Mouse (Mus musculus) left cerebral cortex, postnatal 4 days (tissue): ENCODE data around the gene Lrrc10b. TPM values are rescaled to one million over a fixed set of nuclear protein-coding genes. Genes with fewer than 3 reads are reported as not detected.

Experiments
- DNase-seq: peaks from one replicate; pipeline ENCODE4 v3.0.0-alpha.2; 2022
- intact Hi-C: fragments of 180-260 bp; cut with DNase I; formaldehyde crosslinking; loops from one replicate; pipeline ENCODE4 v1.15.1; 2025
- total RNA-seq, 2 experiments: library from RNA; stranded (reverse); gene quantifications; 2 replicates each; pipeline ENCODE4 v1.2.3; 2021

Lrrc10b gene
- 1 to 10 TPM; 3.7 to 5.0 TPM for total RNA-seq

DNA sequence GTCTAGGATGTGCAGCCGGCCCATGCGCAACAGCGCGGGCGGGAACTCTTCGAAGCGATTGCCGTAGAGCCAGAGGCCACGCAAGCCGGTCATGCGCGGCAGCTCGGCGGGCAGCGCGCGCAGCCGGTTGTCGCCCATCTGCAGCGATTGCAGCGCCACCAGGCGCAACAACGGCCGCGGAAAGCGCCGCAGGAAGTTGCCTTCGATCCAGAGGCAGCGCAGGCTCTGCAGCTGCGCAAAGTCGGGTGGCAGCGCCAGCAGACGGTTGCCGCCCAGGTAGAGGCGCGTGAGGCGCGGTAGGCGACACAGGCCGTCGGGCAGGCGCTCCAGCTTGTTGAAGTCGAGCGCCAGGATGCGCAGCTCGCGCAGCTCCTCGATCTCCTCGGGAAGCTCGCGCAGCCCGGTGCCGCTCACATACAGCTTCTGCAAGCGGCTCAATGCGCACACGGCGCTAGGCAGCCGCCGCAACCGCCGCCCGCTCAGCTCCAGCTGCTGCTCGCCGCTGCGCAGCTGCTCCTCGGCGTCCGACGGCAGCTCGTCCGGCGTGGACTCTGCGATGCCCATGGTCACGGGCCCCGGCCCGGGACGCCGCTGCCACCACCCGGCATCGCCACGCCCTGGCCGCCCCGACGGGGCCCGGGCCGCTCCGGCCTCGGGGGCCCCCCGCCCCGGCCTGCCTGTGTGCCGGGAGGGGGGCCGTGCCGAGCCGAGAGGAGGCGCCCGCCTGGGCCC, at the start of gene Lrrc10b:
Lrrc10b (minus strand) TSS at position 722 of the 732 bp plus-strand sequence.
- DNase-seq, result peak; percentile 61
- intact Hi-C loops, result no loop called here

DNA sequence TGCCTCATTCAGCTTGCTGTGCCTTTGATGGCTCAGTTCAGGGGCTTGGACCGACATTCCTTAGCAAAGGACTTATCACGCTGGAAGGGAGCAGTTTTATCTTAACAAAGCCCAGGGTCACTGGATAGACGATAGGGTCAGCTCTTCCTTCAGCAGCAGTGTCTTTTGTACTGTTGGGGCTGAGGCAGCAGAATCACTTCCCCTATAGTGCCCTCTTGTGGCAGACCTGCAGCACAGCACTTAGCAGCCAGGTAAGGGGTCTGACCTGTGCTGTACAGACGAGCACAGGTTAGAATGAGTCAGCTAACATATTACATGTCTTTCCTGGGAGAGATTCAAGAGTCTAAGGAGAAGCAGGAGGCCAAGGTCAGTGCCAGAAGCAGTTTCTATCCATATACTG, 45.3 kb upstream of the Lrrc10b start:
- intact Hi-C loops, result loop anchor here (5.0 kb wide), 1 partner anchor 170 kb away; no protein-coding TSS in a partner anchor
- DNase-seq, result peak; percentile 20

DNA sequence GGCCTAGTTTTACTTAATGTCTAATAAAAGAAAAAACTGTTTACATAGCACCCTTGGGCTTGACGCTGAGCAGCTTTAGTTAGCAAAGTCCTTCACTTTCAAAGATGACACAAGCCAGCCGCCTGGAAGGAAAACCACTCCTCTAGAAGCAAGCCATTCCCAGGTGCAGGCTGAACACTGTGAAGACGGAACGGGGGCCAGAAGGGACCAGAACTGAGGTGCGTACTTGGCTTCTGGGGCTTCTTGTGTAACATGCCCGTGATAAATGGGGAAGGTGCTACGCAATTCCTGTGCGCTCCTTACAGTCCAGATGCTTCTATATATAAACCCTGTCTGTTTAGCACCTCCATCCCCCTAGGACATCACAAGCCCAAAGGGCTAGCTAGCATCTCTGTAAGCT, 43.3 kb upstream of the Lrrc10b start:
- DNase-seq, result no peak
- intact Hi-C loops, result loop anchor here (5.0 kb wide), 1 partner anchor 168 kb away; no protein-coding TSS in a partner anchor

DNA sequence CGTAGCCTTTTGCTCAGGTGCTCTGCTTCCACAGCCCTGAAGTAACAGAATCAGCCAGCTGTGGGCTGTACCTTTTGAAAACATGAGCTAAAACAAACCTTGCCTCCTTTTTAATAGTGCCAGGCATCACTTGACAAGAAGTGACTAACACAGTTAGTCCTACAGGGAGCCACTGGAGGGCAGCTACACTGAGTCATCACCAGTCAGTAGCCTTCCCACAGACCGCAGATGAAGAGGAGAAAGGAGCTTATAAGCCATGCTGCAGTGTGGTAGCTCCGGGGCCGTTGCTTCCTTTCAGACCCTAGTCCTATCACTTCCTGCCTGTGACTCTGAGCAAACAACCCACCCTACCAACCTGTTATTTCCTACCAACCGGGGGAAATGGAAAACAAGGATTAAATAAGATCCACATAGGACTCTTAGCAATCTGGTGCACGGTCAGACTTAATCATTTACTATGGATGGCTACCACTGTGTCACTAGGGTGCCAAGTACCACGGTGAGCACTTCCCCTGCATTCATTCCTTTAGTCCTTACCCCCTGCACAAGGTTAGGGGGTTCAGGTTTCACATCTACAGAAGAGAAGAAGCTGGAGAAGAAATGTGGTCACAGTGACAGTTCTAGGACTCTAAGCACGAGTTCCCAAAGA, 40.4 kb upstream of the Lrrc10b start:
- no peak for DNase-seq
- intact Hi-C loops, result no loop called here

DNA sequence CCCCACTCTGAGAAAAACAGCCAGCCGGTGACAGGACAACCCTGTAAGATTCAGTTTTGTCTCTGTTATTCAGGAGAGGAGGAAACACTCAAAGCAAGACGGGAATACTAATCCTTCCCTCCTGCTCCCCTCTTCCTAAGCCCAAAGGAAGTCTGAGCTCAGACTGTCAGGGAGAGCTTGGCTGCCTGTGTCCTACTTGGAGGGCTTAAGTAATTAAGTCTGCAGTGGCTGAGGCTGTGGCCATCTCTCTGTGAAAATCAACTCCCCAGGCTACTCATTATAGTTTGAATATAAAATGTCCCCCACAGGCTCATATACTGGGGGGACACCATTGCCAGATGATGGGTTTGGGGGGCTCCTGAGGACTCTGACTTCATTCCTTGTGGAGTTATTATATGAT, 39.7 kb upstream of the Lrrc10b start:
- no peak for DNase-seq
- intact Hi-C loops, result no loop called here

DNA sequence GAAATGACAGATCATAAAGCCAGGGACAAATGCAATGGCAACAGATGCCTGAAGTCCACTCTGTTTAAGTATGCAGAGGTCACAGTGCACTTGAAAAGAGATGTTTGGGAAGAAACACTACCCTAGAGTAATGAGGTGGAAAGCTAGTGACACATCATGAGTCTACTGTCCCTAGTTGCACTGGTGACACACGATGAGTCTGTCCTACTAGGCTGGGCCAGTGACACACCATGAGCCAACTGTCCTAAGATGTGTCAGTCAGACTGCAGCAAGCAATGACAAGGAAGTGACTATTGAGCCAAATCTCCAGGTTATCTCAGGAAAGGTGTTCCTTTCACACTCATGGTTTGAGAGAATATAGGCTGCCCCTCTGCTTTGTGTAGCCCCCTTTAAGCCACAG, 38.4 kb upstream of the Lrrc10b start:
- no peak for DNase-seq
- intact Hi-C loops, result no loop called here

DNA sequence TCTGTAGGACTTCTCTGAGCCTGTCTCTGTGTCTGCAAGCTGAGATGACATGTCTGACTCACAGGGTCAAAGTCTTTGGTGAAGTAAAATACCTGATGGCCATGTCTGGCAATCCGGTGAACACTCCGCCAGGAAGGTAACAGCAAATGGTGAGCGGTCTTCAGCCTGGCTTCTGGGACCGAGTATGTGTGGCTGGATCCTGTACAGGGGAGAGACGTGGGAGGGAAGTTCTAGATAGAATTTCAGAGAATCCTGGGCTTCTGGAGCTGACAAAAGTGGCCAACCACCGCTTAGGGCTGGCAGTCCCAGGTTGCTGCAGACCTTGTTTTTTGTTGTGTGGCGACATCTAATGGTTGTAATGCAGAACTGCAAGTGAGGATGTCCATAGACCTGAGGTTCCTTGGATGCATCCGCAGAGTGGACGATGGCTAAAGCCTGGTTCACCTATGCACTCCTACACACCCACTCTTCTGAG, 29.0 kb upstream of the Lrrc10b start:
- DNase-seq, result peak; percentile 33
- intact Hi-C loops, result loop anchor here (2.0 kb wide), 1 partner anchor 38 kb away; no protein-coding TSS in a partner anchor

DNA sequence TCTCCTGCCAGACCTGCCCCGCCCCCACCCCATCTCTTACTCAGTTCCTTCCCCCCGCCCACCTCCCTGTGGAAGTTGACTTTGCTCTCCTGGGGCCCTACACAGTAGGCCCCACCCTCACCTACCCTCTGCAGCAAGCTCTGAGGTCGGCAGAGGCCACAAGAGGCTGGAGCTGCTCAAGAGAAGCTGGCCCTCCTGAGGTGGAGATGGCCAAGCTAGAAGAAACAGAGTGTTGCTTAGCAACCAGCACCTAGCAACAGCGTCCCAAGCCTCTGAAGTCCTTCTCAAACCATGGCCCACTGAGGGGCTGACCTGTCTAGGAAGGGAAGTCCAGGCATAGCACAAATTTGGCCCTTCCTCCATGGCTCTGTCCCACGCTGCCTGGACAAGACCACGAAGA, 25.4 kb upstream of the Lrrc10b start, which contains the start of gene Ppp1r32:
Ppp1r32 (minus strand) TSS at position 226 of the 400 bp plus-strand sequence.
- peak; percentile 32 for DNase-seq
- intact Hi-C loops, result loop anchor here (5.0 kb wide), 1 partner anchor 150 kb away; no protein-coding TSS in a partner anchor

DNA sequence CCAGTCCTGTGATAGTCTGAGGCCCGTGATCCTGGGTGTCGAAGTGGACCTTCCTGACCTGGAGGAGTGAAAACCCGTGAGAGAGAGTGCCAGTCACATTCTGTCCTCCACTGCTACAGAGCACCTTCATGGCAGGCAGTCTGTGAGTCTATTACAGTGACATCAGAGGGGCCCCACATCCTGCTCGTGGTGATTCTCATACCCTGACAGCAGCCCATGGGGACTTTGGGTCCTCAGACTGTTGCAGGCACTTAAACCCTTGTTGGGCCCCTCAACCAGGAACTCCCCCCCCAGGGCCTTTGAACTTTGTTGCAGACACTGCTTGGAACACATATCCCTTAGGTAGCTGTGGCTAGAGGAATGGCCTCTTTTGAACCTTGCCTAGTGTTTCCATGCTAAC, 22.3 kb upstream of the Lrrc10b start:
- intact Hi-C loops, result no loop called here

DNA sequence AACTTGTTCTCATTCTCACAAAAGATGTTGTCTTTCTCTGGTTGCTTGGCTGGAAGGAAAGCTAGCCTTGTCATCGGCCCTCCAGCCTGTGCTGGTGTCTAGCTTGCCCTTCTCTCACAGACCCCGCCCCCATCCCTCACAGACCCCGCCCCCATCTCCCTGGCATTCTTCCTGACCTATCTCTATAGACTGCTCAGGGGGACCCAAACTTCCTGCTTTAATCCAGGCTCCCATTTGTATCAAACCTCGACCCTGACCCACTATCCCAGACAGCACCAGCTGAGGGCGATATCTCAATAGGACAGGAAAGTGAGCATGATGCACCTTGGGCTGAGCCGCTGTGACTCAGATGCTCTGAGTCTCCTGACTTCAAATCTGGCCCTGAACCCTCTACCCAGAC, 16.5 kb upstream of the Lrrc10b start:
- intact Hi-C loops, result no loop called here
- DNase-seq, result no peak

More for the DNA sequence above, 22.3 kb upstream of the Lrrc10b start:
- DNase-seq, result no peak

DNA sequence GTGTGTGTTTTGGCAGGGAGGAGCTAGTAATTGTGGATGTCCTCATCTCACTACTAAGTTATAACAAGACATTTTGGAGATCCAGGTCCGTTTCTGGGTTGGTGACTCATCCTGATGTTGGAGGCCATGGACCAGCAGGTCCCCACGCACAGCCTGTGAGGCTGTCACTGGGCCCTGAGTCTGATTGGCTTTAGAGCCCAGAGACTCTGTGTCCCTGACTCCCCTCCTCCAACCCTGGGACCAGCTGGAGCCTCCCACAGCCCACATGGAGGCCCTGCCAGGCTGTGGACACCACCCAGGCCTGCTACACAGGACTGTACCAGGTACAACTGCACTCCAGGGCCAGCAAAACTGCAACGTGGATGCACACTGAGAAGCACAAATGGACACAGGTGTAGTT, 15.7 kb upstream of the Lrrc10b start:
- intact Hi-C loops, result no loop called here
- DNase-seq, result no peak

DNA sequence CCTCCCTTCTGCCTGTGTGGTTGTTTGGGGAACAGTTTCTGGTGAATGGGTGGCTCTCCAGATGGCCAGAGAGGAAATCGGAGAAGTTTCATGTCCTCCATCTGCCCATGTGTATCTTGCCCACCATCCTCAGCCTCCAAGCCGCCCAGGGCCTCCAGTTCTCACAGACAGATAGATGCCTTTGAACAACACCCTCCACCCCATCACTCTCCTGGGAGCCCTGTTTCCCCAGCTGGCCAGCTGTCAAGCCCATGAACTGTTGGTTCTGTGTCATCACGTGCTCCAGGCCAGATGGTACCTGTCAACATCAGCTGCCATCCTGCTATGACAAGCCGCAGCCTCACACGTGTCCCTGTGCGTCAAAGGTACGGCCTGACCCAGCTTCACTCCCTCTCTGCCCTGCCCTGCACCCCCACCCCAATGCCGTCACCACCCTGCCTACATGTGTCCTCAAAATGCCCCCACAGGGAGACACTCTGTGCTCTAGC, 11.9 kb upstream of the Lrrc10b start:
- intact Hi-C loops, result no loop called here

DNA sequence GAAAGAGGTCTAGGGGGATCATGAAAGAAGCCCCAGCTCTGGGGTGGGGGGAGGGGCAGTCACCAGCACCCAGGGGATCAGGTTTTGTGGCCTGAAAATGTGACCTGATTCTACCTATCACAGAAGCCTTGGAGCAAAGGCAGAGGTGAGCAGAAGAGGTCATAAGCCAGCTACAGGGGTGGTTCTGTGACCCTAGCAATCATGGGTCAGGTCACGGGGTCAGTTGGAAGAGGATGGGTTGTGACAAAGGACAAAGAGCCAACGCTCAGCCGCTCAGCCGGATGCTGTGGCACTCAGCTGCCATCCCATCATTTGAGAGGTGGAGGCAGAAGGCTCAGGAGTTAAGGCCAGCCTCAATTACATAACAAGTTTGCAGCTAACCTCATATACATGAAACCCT, 7.2 kb upstream of the Lrrc10b start:
- intact Hi-C loops, result no loop called here
- no peak for DNase-seq

More for the DNA sequence above, 11.9 kb upstream of the Lrrc10b start:
- no peak for DNase-seq

DNA sequence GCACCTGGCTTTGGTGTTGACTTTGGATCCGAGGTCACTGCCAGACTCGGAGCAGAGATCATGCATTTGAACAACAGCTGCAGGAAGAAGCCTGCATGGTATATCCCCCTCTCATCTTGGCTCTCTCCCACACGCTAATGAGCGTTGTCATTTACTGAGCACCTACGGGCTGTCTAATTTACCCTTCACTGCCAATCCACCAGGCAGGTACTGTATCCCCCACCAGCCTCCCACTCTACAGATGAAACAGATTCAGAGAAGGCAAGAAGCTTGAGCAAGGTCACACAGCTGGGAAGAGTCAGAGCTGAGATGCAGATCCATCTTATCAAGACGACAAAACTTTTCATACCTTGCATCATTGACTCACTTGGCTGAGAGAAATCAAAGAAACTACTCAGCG, 4.3 kb upstream of the Lrrc10b start:
- intact Hi-C loops, result no loop called here
- no peak for DNase-seq

DNA sequence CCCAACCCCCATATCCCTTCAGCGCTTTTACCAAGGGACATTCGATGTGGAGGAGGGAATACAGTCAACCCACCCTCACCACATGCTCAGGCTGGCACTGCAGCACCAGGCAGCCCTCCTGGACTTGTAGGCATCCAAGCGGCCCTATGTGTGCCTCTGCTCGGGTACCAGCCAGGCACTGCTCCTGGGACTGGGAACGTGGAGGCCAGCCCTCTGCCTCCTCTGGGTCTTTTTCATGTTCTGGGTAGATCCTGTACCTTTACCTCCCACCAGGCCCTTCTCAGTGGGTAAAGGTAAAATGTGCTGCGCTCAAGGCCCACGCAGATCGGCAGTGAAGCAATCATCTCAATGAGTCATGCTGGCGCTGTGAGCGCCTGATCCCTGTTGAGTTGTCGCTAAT, 2.6 kb upstream of the Lrrc10b start:
- intact Hi-C loops, result no loop called here
- no peak for DNase-seq

DNA sequence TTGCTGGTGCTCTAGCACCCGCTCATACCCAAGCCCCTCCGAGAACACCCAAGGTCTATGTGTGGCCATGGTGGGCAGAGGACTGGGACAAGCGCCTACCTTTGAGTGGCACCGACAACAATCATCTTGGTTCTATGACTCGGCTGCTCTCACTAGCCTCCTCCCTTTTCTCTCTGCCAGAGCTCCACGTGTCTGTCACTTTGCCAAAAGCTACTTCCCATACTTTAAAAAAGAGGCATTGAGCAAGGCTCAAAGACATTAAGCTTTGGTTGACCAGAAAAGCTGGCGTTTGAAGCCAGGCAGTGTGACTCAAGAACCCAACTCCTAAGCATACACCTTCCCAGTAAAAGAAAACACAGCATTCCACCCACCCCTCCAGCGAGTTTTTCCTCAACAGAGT, 823 bp upstream of the Lrrc10b start:
- no peak for DNase-seq
- intact Hi-C loops, result no loop called here

DNA sequence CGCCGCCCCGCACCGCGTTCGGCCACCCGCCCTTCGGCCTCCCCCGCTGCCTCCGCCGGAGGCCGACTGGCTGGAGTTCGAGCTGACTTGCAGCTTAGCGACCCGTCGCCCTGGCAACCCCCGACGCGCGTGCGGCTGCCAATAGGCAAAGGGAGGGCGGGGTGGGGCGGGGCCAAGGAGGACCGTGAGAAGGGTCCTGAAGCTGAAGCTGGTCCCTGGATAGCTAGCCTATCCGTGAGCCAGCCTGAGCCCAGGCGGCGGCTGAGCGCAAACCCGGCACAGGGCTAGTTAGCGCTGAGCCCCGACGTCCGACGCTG, 169 bp upstream of the Lrrc10b start:
- DNase-seq, result peak; percentile 81
- intact Hi-C loops, result no loop called here

DNA sequence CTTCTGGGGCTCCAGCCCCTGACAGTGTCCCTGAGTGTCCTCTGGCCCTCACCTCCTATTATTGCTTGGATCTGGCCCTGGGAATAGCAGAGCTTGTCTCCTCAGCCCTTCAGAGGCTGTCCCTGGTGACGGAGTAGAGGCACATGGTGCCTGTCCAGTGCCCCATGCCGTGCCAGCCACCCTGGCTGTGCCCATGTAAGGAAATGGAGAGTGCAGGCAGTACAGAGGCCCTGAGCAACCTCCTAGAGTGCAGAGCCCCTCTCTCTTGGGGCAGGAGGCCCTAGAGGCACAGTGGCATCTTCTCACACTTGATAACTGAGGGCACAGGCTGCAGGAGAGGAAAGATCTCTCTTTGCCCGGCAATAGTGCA, 1.9 kb downstream of the Lrrc10b start:
- DNase-seq, result no peak
- intact Hi-C loops, result no loop called here

DNA sequence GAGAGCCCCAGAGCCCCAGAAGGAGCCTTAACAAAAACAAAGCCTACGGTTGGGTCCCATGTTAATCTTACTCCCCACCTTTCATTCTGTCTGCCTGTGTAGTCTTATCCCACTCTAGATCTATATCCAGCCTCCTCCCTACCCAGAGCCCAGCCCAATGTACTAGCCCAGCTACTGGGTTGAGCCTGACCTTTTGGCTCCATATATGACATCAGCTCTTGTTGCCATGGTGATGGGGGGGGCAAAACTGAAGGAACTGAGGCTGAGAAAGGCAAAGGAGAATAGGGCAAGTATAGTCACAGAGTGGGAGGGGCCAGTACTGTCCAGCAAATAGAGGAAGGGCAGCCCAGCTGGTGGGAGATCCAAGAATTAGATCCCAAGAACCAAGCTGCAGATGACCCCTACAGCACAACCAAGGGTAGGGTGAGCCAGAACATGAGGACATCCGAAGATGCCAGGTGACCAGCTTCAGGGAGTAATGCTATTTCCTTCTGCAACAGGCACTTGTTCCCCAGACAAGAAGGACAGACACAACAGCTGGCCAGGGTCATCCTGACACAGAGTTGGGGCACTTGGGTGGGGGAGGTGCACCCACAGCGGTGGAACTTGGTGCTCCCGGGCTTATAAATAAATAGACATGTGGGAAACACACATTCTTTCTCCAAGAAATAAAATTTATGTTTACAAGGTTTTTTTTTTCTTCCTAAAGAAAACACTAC, 2.4 kb downstream of the Lrrc10b start:
- intact Hi-C loops, result no loop called here

DNA sequence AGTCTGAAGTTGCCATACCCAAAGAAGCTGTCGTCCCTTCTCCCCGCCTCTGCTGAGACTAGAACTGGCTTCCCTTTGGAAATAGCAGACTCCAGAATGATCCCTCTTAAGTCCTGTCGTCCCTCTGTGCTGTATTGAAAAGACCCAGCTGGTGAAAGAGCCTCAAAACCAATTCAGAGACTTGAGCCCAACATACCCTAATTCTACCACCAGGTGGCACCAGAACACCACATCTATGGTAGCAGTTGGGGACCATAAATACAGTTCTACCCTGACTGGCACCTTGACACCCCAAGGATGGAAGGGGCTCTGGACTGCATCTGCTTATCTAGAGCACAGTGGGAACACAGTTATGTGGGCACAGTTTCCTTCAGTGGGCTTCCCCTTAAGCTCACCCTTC, 7.6 kb downstream of the Lrrc10b start:
- peak; percentile 74 for DNase-seq
- intact Hi-C loops, result loop anchor here (2.0 kb wide), 1 partner anchor 37 kb away; no protein-coding TSS in a partner anchor

More for the DNA sequence above, 2.4 kb downstream of the Lrrc10b start:
- DNase-seq, result no peak

DNA sequence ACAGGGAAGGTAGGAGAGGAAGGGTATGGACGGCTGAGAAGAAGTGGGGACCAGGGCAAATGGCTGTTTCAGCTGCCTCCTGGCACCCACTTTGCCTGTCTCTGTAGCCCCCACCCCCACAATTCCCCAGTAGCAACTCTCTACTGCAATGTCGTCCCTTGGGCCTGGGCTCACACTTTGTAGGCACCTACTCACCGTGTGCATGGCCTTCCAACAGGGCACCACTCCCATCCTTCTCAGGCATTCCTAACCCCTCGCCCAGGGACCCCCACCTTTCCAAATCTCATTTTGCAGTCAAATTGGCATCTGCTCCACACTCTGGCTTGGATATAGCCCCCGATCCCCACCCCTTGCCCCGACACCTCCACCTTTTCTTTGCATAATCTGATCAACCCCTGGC, 8.1 kb downstream of the Lrrc10b start:
- intact Hi-C loops, result loop anchor here (2.0 kb wide), 1 partner anchor 38 kb away; no protein-coding TSS in a partner anchor
- no peak for DNase-seq
